Mouse (Mus musculus) hindbrain, embryonic 14.5 days (tissue): ENCODE data around the gene Lcmt1. TPM values are rescaled to one million over a fixed set of nuclear protein-coding genes. Genes with fewer than 3 reads are reported as not detected.

Experiments
- ATAC-seq: fragments of 200-750 bp; cut with Nextera tagmentation; 2 replicates; pipeline ENCODE4 v1.8.0; 2017; ENCODE audit warnings: moderate number of reproducible peaks, mild to moderate bottlenecking, moderate TSS enrichment, moderate library complexity; ENCODE audit not compliant: low FRiP score
- DNase-seq: peaks from one replicate; pipeline ENCODE4 v3.0.0-alpha.2; 2015; ENCODE audit warnings: low spot score
- H3K27ac ChIP-seq: fragments of 300-500 bp; sonication (generic); 2 replicates; pipeline ENCODE4 v1.5.1; 2014; ENCODE audit warnings: mild to moderate bottlenecking, moderate library complexity
- H3K27me3 ChIP-seq: fragments of 300-500 bp; sonication (generic); 2 replicates; pipeline ENCODE4 v1.6.1; 2014; ENCODE audit warnings: mild to moderate bottlenecking, low read length, mixed read lengths; ENCODE audit not compliant: control insufficient read depth, insufficient read depth
- H3K36me3 ChIP-seq: fragments of 300-500 bp; sonication (generic); replicated peaks from 2 replicates; pipeline ENCODE4 v1.6.1; 2014; ENCODE audit not compliant: control insufficient read depth, insufficient read depth
- H3K4me1 ChIP-seq: fragments of 300-500 bp; sonication (generic); replicated peaks from 2 replicates; pipeline ENCODE4 v1.6.1; 2014; ENCODE audit warnings: antibody characterized with exemption, low read length, mixed read lengths; ENCODE audit not compliant: control insufficient read depth, insufficient read depth
- H3K4me2 ChIP-seq: fragments of 300-500 bp; sonication (generic); replicated peaks from 2 replicates; pipeline ENCODE4 v1.6.1; 2014; ENCODE audit warnings: mild to moderate bottlenecking, moderate library complexity
- H3K4me3 ChIP-seq: fragments of 300-500 bp; sonication (generic); replicated peaks from 2 replicates; pipeline ENCODE4 v1.5.1; 2014; ENCODE audit warnings: mild to moderate bottlenecking, low read length
- H3K9ac ChIP-seq: fragments of 300-500 bp; sonication (generic); 2 replicates; pipeline ENCODE4 v1.6.1; 2014
- H3K9me3 ChIP-seq: fragments of 300-500 bp; sonication (generic); 2 replicates; pipeline ENCODE4 v1.6.1; 2016; ENCODE audit warnings: low read length; ENCODE audit not compliant: control insufficient read depth
- WGBS: fragments of 180-500 bp; shearing (Covaris S2); extraction: QIAGEN DNeasy Blood & Tissue Kit; methylation state at CpG from one replicate; pipeline ENCODE4 v1.1.7; 2014; 5-methylcytosine and 5-hydroxymethylcytosine counted together
- polyA plus RNA-seq: library from polyadenylated mRNA; unstranded; fragments of >200 nt; fragmentation: Nextera tagmentation; extraction: Ambion mirVana; gene quantifications from 2 replicates; pipeline ENCODE4 v1.2.1, GENCODE M21; 2014

Lcmt1 gene
- polyA plus RNA-seq = 106 and 110 TPM in 2 replicates

DNA sequence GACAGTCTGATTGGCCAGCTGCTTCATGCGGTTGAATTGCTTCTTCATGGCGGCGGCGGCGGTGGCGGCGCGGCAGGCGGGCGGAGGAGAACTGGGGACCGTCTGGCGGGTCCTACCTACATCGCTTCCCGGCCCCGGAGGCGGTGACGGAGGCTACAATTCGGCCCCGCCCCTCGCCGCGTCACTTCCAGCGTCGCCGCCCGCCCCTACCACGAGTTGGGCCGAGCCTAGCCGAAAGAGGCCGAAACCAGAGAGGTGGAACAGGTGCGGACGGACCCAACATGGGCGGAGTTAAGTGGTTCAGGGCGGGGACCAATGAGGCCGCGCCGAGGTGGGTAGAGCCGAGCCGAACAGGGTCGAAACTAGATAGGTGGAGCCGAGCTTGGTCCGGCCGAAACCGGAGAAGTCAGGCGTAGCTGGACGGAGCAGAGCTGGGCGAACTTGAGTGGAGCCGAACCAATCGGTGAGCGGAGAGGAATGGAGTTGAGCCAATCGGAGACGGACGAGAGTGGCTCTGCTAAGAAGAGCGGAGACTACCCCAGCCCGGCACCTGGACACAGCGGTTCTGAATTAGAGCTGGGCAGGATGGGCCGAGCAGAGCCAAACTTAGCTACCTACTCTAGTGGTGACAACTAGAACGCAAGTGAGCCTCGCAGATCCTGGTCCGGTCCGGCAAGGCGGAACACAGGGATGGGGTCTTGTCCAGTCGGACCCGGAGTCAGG, at the start of gene Lcmt1, which contains the start of gene Arhgap17:
Lcmt1 (plus strand) TSS at position 26 of the 723 bp plus-strand sequence.
Arhgap17 (minus strand) TSS at position 157 of the 723 bp plus-strand sequence.
- Histone ChIP-seq H3K27me3 (no peaks in the 10 kb centered on the region), H3K4me1 (peaks cover 19% of the 10 kb centered on the region), H3K36me3 (no peaks in the 10 kb centered on the region), H3K4me2 (peak within 1 kb of the TSS; percentile 86), H3K9me3 (no peaks in the 10 kb centered on the region), H3K27ac (peak within 1 kb of the TSS; percentile 79), H3K4me3 (peak within 1 kb of the TSS; percentile 85), H3K9ac (peak within 1 kb of the TSS; percentile 69)
- DNase-seq (peak; percentile 95), ATAC-seq (peak; percentile 97)
- WGBS = under 1% methylated on average over 63 of the region's 64 CpGs

DNA sequence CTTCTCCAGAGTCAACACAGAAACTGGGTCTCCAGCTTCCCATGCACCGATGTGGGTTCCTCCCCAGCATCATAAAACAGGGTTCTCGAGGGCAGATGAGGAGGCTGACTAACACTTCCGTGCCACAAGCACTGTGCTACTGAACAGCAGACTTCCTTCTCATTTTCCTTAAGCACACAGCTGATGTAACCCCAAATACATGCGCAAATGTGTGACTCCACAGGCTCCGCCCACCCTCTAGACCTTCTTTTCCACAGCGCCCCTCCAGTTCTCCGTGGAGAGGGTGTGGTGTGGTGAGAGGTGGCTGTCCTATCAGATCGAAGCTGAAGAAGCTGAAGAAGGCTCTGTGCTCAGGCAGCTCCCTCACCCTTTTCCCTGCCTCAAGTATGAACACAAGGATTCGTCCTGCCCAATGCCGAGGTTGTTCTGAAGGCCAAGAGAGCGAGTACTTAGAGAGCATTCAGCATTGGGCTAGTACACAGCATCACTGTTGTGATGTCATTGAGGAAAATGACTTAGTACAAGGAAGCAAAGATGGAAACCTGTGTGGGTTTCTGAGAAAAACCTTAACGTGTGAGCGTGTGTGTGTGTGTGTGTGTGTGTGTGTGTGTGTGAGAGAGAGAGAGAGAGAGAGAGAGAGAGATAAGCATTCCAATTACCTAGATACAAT, 47.0 kb upstream of the Lcmt1 start:
- H3K9me3 ChIP-seq = no peaks in the 10 kb centered on the region
- no peak overlapping the region for H3K27ac ChIP-seq
- DNase-seq (no peak), ATAC-seq (no peak)
- no peaks in the 10 kb centered on the region for H3K27me3 ChIP-seq
- 92% methylated on average over 13 of the region's 13 CpGs for WGBS
- no peak overlapping the region for H3K9ac ChIP-seq
- peaks cover 80% of the 10 kb centered on the region for H3K36me3 ChIP-seq
- no peak overlapping the region for H3K4me3 ChIP-seq
- no peaks in the 10 kb centered on the region for H3K4me1 ChIP-seq
- no peak overlapping the region for H3K4me2 ChIP-seq

DNA sequence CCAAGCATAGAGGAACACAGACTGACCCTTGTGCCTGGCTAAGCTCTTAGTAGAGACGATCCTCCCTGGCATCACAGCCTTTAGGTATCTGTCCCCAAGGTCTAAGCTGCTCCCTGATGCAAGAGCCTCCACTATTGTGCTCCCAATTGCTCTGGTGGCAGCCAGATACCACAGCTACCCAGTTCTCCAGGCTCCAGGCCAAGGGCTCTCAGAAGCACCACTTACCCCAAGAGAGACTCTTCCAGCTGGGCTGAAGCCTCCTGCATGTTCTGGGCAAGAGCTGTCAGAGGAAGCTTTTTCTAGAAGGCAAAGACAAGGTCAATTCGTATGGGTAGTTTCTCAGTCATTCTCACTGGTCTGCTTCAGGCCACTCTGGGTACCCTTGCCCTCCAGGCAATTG, 46.2 kb upstream of the Lcmt1 start:
- Histone ChIP-seq H3K36me3 (peaks cover 72% of the 10 kb centered on the region), H3K4me2 (no peak overlapping the region), H3K9me3 (no peaks in the 10 kb centered on the region), H3K9ac (no peak overlapping the region), H3K4me3 (no peak overlapping the region), H3K27ac (no peak overlapping the region), H3K4me1 (no peaks in the 10 kb centered on the region; the same call in 1 of the 2 replicates), H3K27me3 (no peaks in the 10 kb centered on the region)
- no peak for ATAC-seq
- 92% methylated on average over 2 of the region's 2 CpGs for WGBS
- no peak for DNase-seq

DNA sequence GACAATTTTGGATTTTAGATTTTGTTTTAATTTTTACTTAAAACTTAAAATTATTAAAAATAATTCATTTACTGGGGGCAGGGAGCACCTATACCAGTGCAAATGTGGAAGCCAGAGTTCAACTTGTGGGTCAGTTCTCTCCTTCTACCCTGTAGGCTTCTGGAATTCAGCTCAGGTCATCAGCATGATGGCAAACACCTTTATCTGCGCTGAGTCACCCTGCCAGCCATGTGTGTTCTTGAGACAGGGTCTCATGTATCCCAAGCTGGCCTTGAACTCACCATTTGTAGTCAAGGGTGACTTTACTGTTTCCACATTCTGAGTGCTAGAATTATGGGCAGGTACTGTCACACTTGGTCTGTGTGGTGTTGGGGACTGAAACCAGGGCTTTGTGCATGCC, 45.5 kb upstream of the Lcmt1 start:
- Histone ChIP-seq H3K4me3 (no peak overlapping the region), H3K4me1 (no peaks in the 10 kb centered on the region; the same call in 1 of the 2 replicates), H3K4me2 (no peak overlapping the region), H3K36me3 (peaks cover 65% of the 10 kb centered on the region), H3K9ac (no peak overlapping the region), H3K9me3 (no peaks in the 10 kb centered on the region), H3K27me3 (no peaks in the 10 kb centered on the region), H3K27ac (no peak overlapping the region)
- no peak for DNase-seq
- no peak for ATAC-seq
- WGBS = 100% methylated on average over 1 of the region's 1 CpGs

DNA sequence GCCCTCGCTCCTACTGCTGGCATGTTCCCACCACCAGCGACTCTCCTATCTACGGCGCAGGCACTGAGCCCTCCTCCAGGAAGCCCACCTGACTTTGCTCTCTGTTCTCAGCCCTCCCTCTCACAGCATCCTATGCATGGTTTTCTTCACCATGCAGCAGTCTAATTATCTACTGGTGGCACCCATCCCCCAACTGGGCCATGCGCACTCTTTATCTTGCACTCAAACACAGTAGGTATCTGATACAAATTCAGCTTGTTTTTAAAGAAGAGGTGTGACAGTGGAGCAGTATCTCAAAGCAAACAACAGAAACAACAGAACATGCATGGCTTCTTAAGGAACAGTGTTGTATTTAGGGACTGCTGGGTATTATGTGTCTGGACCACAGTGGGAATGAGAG, 43.5 kb upstream of the Lcmt1 start:
- ATAC-seq (no peak), DNase-seq (no peak)
- Histone ChIP-seq H3K27ac (no peak overlapping the region), H3K27me3 (no peaks in the 10 kb centered on the region), H3K9me3 (no peaks in the 10 kb centered on the region), H3K4me1 (no peaks in the 10 kb centered on the region; the same call in 1 of the 2 replicates), H3K36me3 (peaks cover 50% of the 10 kb centered on the region), H3K4me2 (no peak overlapping the region), H3K4me3 (no peak overlapping the region), H3K9ac (no peak overlapping the region)
- 88% methylated on average over 5 of the region's 5 CpGs for WGBS

DNA sequence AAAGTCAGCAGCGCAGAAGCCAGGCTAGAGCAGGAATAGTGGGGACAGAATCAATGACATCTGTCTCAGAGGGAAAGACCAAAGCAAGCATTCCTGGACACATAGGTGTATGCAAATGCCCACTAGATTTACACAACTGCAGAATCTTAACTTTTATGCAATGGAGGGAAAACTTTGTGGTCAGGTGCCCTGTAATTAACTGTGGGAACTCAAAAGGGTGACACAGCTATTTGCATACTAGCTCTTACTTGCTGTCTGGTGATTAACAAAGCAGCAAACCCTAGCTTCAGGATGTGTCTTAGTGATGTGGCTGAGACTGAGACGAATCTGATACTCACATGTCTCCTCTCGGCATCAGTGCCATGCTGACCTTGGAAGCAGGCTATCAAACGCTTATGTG, 42.7 kb upstream of the Lcmt1 start:
- H3K4me1 ChIP-seq = no peaks in the 10 kb centered on the region; the same call in 1 of the 2 replicates
- peaks cover 41% of the 10 kb centered on the region for H3K36me3 ChIP-seq
- 79% methylated on average over 4 of the region's 4 CpGs for WGBS
- no peak overlapping the region for H3K4me3 ChIP-seq
- H3K4me2 ChIP-seq = no peak overlapping the region
- ATAC-seq (no peak), DNase-seq (no peak)
- no peak overlapping the region for H3K27ac ChIP-seq
- H3K9me3 ChIP-seq = no peaks in the 10 kb centered on the region
- no peak overlapping the region for H3K9ac ChIP-seq
- H3K27me3 ChIP-seq = no peaks in the 10 kb centered on the region

DNA sequence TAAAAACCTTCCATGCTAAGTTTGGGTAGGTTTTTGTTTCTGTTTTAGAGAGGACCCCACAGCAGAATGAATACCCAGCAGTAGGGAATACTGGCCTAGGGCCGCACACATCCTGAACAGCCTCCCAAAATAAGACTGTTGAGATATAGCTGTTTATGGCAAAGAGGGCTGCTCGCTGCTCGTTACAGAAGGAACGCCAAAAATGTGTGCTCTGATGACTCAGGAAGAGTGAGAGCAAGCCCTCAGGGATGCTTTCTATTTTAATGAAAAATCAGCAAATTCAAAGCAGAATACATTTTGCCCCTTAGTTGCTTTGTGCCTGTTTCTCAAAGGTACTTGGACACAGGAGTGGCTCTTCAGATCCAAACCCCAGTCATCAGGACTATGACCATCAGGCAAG, 41.7 kb upstream of the Lcmt1 start:
- no peaks in the 10 kb centered on the region; the same call in 1 of the 2 replicates for H3K4me1 ChIP-seq
- 74% methylated on average over 4 of the region's 4 CpGs for WGBS
- H3K27me3 ChIP-seq = no peaks in the 10 kb centered on the region
- no peak overlapping the region for H3K9ac ChIP-seq
- no peak for DNase-seq
- peaks cover 33% of the 10 kb centered on the region for H3K36me3 ChIP-seq
- H3K4me3 ChIP-seq = no peak overlapping the region
- no peak for ATAC-seq
- H3K9me3 ChIP-seq = no peaks in the 10 kb centered on the region
- no peak overlapping the region for H3K4me2 ChIP-seq
- no peak overlapping the region for H3K27ac ChIP-seq

DNA sequence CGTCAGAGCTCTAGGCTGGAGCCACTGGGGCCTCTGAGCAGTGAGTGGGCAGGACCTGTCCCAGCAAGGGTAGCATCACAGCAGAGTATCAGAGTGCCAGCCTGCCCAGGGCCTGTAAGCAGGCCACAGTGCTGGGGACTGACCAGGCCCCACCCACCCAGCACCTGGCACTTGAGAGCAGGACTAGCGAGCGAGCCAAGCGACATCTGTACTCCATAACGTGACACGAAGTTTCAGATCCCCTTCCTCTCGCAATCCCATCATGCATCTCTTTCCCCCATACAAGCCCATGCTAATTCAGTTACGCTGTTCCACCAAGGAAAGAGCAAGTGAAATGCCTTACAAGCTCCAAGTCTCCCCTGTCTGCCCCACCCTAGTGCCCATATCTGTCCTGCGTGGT, 39.1 kb upstream of the Lcmt1 start:
- Histone ChIP-seq H3K27ac (no peak overlapping the region), H3K4me3 (no peak overlapping the region), H3K9ac (no peak overlapping the region), H3K4me2 (no peak overlapping the region), H3K4me1 (no peaks in the 10 kb centered on the region; the same call in 1 of the 2 replicates), H3K36me3 (peaks cover 11% of the 10 kb centered on the region), H3K27me3 (no peaks in the 10 kb centered on the region), H3K9me3 (no peaks in the 10 kb centered on the region)
- no peak for DNase-seq
- WGBS = 83% methylated on average over 9 of the region's 9 CpGs
- no peak for ATAC-seq

DNA sequence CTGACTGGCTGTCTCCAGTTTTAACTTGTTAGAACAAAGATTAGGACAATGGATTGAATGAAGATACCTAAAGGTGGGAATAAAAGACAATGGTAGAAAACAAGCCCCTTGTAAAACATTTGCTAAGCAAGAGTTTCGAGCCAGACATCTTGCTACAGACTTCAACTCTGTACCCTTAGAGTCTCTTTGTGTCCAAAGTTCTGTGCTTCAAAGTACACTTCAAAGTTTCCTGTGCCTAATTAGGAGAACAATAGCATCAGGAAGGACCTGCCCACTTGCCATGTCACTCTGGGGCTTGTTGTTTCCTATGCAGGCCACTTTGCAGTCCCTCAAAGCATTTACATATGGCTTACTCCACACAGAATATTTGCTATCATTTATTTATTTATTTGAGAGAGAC, 33.3 kb upstream of the Lcmt1 start:
- Histone ChIP-seq H3K9ac (no peak overlapping the region), H3K27ac (no peak overlapping the region), H3K4me1 (no peaks in the 10 kb centered on the region), H3K36me3 (no peaks in the 10 kb centered on the region), H3K4me2 (no peak overlapping the region), H3K27me3 (no peaks in the 10 kb centered on the region), H3K9me3 (no peaks in the 10 kb centered on the region), H3K4me3 (no peak overlapping the region)
- no peak for ATAC-seq
- 81% methylated on average over 1 of the region's 1 CpGs for WGBS
- no peak for DNase-seq
